Mouse (Mus musculus): ENCODE data around the gene Pdzk1ip1.

- TF ChIP-seq CTCF (IDR thresholded peaks at IDR 0.05; ENCODE audit: extremely low read depth, insufficient read length, insufficient replicate concordance, low read depth, low read length) (no peak), POLR2A (IDR thresholded peaks at IDR 0.05; ENCODE audit: low read depth, low read length) (no peak)
Observed at GRCm38 (mm10) chr4:115094056-115094455, 5.5 kb downstream of the Pdzk1ip1 start.

Measured in small intestine, adult 2 months (tissue).